Mouse (Mus musculus) CH12.LX (cell line): ENCODE measurements at regions not wholly inside any gene's neighbourhood (a gene's known extent, or its start where the extent isn't known, plus 50 kb on each side); places are given as distances from the start of the nearest gene placed in this dataset.

Experiments
- DNase-seq: peaks from one replicate; pipeline ENCODE4 v3.0.0-alpha.2; 2013; ENCODE audit errors: extremely low read depth
- H3K27ac ChIP-seq: 2 replicates; pipeline ENCODE4 v1.5.1; 2012; ENCODE audit warnings: low read depth, mild to moderate bottlenecking, control low read depth, moderate library complexity; ENCODE audit not compliant: insufficient read depth
- H3K27me3 ChIP-seq: replicated peaks from 2 replicates; pipeline ENCODE3; 2012; ENCODE audit warnings: inconsistent platforms
- H3K36me3 ChIP-seq, 2 experiments: replicated peaks in 1 of 2; 2 replicates each; pipeline versions ENCODE3 to v1.6.1; 2012; ENCODE audit warnings: inconsistent platforms in 1 of 2, low read length in 1 of 2, mild to moderate bottlenecking in 1 of 2, mixed read lengths in 1 of 2, moderate library complexity in 1 of 2; ENCODE audit not compliant: control insufficient read depth in 1 of 2, insufficient read depth in 1 of 2
- H3K4me1 ChIP-seq, 2 experiments: 2 replicates each; pipeline ENCODE4 v1.6.1; 2012; ENCODE audit warnings: inconsistent platforms in 1 of 2, moderate library complexity in 1 of 2; ENCODE audit not compliant: insufficient read depth in 2 of 2, control insufficient read depth in 1 of 2
- H3K4me2 ChIP-seq: 2 replicates; pipeline ENCODE4 v1.6.1; 2012; ENCODE audit warnings: low read depth, mild to moderate bottlenecking, control low read depth; ENCODE audit not compliant: poor library complexity, insufficient read depth, severe bottlenecking
- H3K4me3 ChIP-seq, 3 experiments: fragments of 150-350 bp in 1 of 3; sonication (generic) in 1 of 3; replicated peaks in 1 of 3; 2 replicates each; pipeline versions ENCODE3 to v1.5.1; 2011 to 2012; ENCODE audit warnings: low read depth in 2 of 3, low read length in 2 of 3, mild to moderate bottlenecking in 2 of 3, moderate library complexity in 2 of 3, control low read depth in 1 of 3, improper control_type of control experiment in 1 of 3, inconsistent platforms in 1 of 3, mixed read lengths in 1 of 3; ENCODE audit not compliant: poor library complexity in 1 of 3
- H3K79me2 ChIP-seq: replicated peaks from 2 replicates; pipeline ENCODE4 v1.6.1; 2012; ENCODE audit warnings: mild to moderate bottlenecking, moderate library complexity; ENCODE audit not compliant: control insufficient read depth, poor library complexity, insufficient read depth, severe bottlenecking; ENCODE audit errors: extremely low read depth
- H3K9ac ChIP-seq: 2 replicates; pipeline ENCODE4 v1.6.1; 2012; ENCODE audit warnings: low read depth, mild to moderate bottlenecking, control low read depth, moderate library complexity; ENCODE audit not compliant: insufficient read depth
- H3K9me3 ChIP-seq: replicated peaks from 2 replicates; pipeline ENCODE3; 2012; ENCODE audit warnings: low read length, inconsistent platforms, mixed read lengths
- BHLHE40 ChIP-seq: IDR thresholded peaks from 2 replicates; pipeline ENCODE4 v1.6.1; 2011; ENCODE audit warnings: mild to moderate bottlenecking, low read depth, low read length, improper control_type of control experiment
- CHD1 ChIP-seq: IDR thresholded peaks from 2 replicates; pipeline ENCODE4 v1.6.1; 2012; ENCODE audit warnings: low read depth, low read length, improper control_type of control experiment, inconsistent platforms
- CHD2 ChIP-seq: IDR thresholded peaks from 2 replicates; pipeline ENCODE4 v1.6.1; 2011; ENCODE audit warnings: low read length, improper control_type of control experiment
- E2F4 ChIP-seq: IDR thresholded peaks from 2 replicates; pipeline ENCODE4 v1.6.1; 2011; ENCODE audit warnings: low read depth, low read length, improper control_type of control experiment; ENCODE audit not compliant: insufficient replicate concordance
- EP300 ChIP-seq: IDR thresholded peaks from 2 replicates; pipeline ENCODE4 v1.6.1; 2011; ENCODE audit warnings: low read length, improper control_type of control experiment
- ETS1 ChIP-seq: conservative IDR thresholded peaks from 2 replicates; pipeline ENCODE4 v1.6.1; 2012; ENCODE audit warnings: low read depth, mild to moderate bottlenecking, inconsistent platforms, low read length, improper control_type of control experiment, moderate library complexity
- GABPA ChIP-seq: IDR thresholded peaks from 2 replicates; pipeline ENCODE4 v1.6.1; 2012; ENCODE audit warnings: low read depth, low read length, improper control_type of control experiment, inconsistent platforms; ENCODE audit not compliant: insufficient replicate concordance
- JUND ChIP-seq: conservative IDR thresholded peaks from 2 replicates; pipeline ENCODE4 v1.6.1; 2011; ENCODE audit warnings: low read depth, low read length, improper control_type of control experiment
- KAT2A ChIP-seq: IDR thresholded peaks from 2 replicates; pipeline ENCODE4 v1.6.1; 2012; ENCODE audit warnings: low read length, improper control_type of control experiment, inconsistent platforms; ENCODE audit not compliant: insufficient replicate concordance
- MAFK ChIP-seq: IDR thresholded peaks from 2 replicates; pipeline ENCODE4 v1.6.1; 2011; ENCODE audit warnings: low read length, improper control_type of control experiment; ENCODE audit not compliant: insufficient replicate concordance
- MAZ ChIP-seq: IDR thresholded peaks from 2 replicates; pipeline ENCODE4 v1.6.1; 2012; ENCODE audit warnings: low read depth, mild to moderate bottlenecking, inconsistent platforms, low read length, improper control_type of control experiment, moderate library complexity
- MEF2A ChIP-seq: IDR thresholded peaks from 2 replicates; pipeline ENCODE4 v1.6.1; 2014; ENCODE audit warnings: low read depth, mild to moderate bottlenecking, inconsistent platforms, low read length, improper control_type of control experiment, borderline replicate concordance
- MXI1 ChIP-seq: IDR thresholded peaks from 2 replicates; pipeline ENCODE4 v1.6.1; 2011; ENCODE audit warnings: mild to moderate bottlenecking, low read depth, low read length, improper control_type of control experiment
- MYC ChIP-seq: IDR thresholded peaks from 2 replicates; pipeline ENCODE4 v1.6.1; 2011; ENCODE audit warnings: low read depth, mild to moderate bottlenecking, improper control_type of control experiment, low read length
- NRF1 ChIP-seq: IDR thresholded peaks from 2 replicates; pipeline ENCODE4 v1.6.1; 2014; ENCODE audit warnings: low read depth, mild to moderate bottlenecking, inconsistent platforms, low read length, improper control_type of control experiment, moderate library complexity
- PAX5 ChIP-seq: IDR thresholded peaks from 2 replicates; pipeline ENCODE4 v1.6.1; 2012; ENCODE audit warnings: low read length, inconsistent platforms, mixed read lengths
- POLR2A ChIP-seq: IDR thresholded peaks from 2 replicates; pipeline ENCODE4 v1.6.1; 2011; ENCODE audit warnings: low read depth, mild to moderate bottlenecking, improper control_type of control experiment, low read length
- POLR2AphosphoS2 ChIP-seq: IDR thresholded peaks from 2 replicates; pipeline ENCODE4 v1.6.1; 2011; ENCODE audit warnings: low read depth, low read length, improper control_type of control experiment
- RAD21 ChIP-seq: IDR thresholded peaks from 2 replicates; pipeline ENCODE4 v1.6.1; 2011; ENCODE audit warnings: low read depth, mild to moderate bottlenecking, low read length, improper control_type of control experiment, moderate library complexity
- RCOR1 ChIP-seq: conservative IDR thresholded peaks from 2 replicates; pipeline ENCODE4 v1.6.1; 2012; ENCODE audit warnings: low read depth, mild to moderate bottlenecking, inconsistent platforms, low read length, improper control_type of control experiment
- SIN3A ChIP-seq: IDR thresholded peaks from 2 replicates; pipeline ENCODE4 v1.6.1; 2012; ENCODE audit warnings: low read length, improper control_type of control experiment, inconsistent platforms
- SMC3 ChIP-seq: IDR thresholded peaks from 2 replicates; pipeline ENCODE4 v1.6.1; 2011; ENCODE audit warnings: low read depth, low read length, improper control_type of control experiment
- TBP ChIP-seq: conservative IDR thresholded peaks from 2 replicates; pipeline ENCODE4 v1.6.1; 2011; ENCODE audit warnings: low read depth, low read length, improper control_type of control experiment
- TCF12 ChIP-seq: IDR thresholded peaks from 2 replicates; pipeline ENCODE4 v1.6.1; 2014; ENCODE audit warnings: low read depth, mild to moderate bottlenecking, inconsistent platforms, low read length, improper control_type of control experiment
- USF1 ChIP-seq: IDR thresholded peaks from 2 replicates; pipeline ENCODE4 v1.6.1; 2014; ENCODE audit warnings: low read depth, mild to moderate bottlenecking, inconsistent platforms, low read length, improper control_type of control experiment
- USF2 ChIP-seq: conservative IDR thresholded peaks from 2 replicates; pipeline ENCODE4 v1.6.1; 2011; ENCODE audit warnings: low read depth, low read length, improper control_type of control experiment
- ZC3H11A ChIP-seq: IDR thresholded peaks from 2 replicates; pipeline ENCODE4 v1.6.1; 2012; ENCODE audit warnings: low read depth, mild to moderate bottlenecking, inconsistent platforms, low read length, improper control_type of control experiment
- ZKSCAN1 ChIP-seq: IDR thresholded peaks from 2 replicates; pipeline ENCODE4 v1.6.1; 2012; ENCODE audit warnings: low read depth, inconsistent platforms, low read length, improper control_type of control experiment, borderline replicate concordance
- ZMIZ1 ChIP-seq: IDR thresholded peaks from 2 replicates; pipeline ENCODE4 v1.6.1; 2012; ENCODE audit warnings: low read depth, mild to moderate bottlenecking, inconsistent platforms, low read length, improper control_type of control experiment
- dilution Hi-C: fragments of 300-500 bp; cut with MboI; formaldehyde crosslinking; loops from 2 replicates; pipeline ENCODE4 v1.14.3; 2020; ENCODE audit warnings: low sequenced_read_pairs; ENCODE audit not compliant: extremely low pct_unique_long_range_greater_than_20kb, extremely low pct_ligation_motif_present
- in situ Hi-C: fragments of 300-500 bp; cut with MboI; formaldehyde crosslinking; loops from 3 replicates; pipeline ENCODE4 v1.14.3; 2019; ENCODE audit warnings: low sequenced_read_pairs, low pct_ligation_motif_present, low pct_unique_long_range_greater_than_20kb, mixed read lengths

- dilution Hi-C loops (no loop called here), in situ Hi-C loops (no loop called here)
- Histone ChIP-seq H3K9me3 (no peaks in the 10 kb centered on the region), H3K4me3 (no peak overlapping the region), H3K9ac (no peak overlapping the region), H3K4me1 (no peaks in the 10 kb centered on the region), H3K4me2 (no peak overlapping the region), H3K36me3 (no peaks in the 10 kb centered on the region), H3K27ac (no peak overlapping the region), H3K79me2 (no peaks in the 10 kb centered on the region), H3K27me3 (no peaks in the 10 kb centered on the region)
- TF ChIP-seq ZC3H11A, result no peak
- TF ChIP-seq RAD21, result no peak
- no peak for TF ChIP-seq BHLHE40
- TF ChIP-seq MXI1, result no peak
- no peak for TF ChIP-seq SMC3
- no peak for TF ChIP-seq MEF2A
- no peak for TF ChIP-seq TBP
- no peak for TF ChIP-seq POLR2AphosphoS2
- TF ChIP-seq NRF1, result no peak
- TF ChIP-seq ZKSCAN1, result no peak
- TF ChIP-seq POLR2A, result no peak
- TF ChIP-seq PAX5, result no peak
- TF ChIP-seq TCF12, result no peak
- no peak for TF ChIP-seq USF2
- TF ChIP-seq KAT2A, result no peak
- no peak for TF ChIP-seq CHD1
- TF ChIP-seq USF1, result no peak
- no peak for TF ChIP-seq ETS1
- no peak for DNase-seq
These were observed 426.4 kb downstream of the Ttll7 start for GRCm38 (mm10) chr3:147278602-147279001.

GRCm38 (mm10) chr3:147283724-147284123 lies 431.6 kb downstream of the Ttll7 start:
- no peaks in the 10 kb centered on the region for H3K36me3 ChIP-seq
- dilution Hi-C loops (no loop called here), in situ Hi-C loops (no loop called here)
- H3K9ac ChIP-seq, result no peak overlapping the region
- DNase-seq, result no peak
- H3K9me3 ChIP-seq, result no peaks in the 10 kb centered on the region
- no peak for TF ChIP-seq SIN3A
- TF ChIP-seq BHLHE40, result no peak
- TF ChIP-seq ZMIZ1, result no peak
- no peak for TF ChIP-seq RAD21
- TF ChIP-seq E2F4, result no peak
- no peak for TF ChIP-seq MYC
- no peak for TF ChIP-seq MAFK
- no peak for TF ChIP-seq GABPA
- no peak for TF ChIP-seq PAX5
- TF ChIP-seq TCF12, result no peak
- no peak for TF ChIP-seq CHD1
- no peak for TF ChIP-seq EP300
- TF ChIP-seq ZKSCAN1, result no peak
- TF ChIP-seq RCOR1, result no peak
- TF ChIP-seq CHD2, result no peak
- no peak for TF ChIP-seq MAZ
- TF ChIP-seq JUND, result no peak
- no peak overlapping the region for H3K4me2 ChIP-seq
- H3K4me3 ChIP-seq, result no peak overlapping the region
- no peak overlapping the region for H3K27ac ChIP-seq
- H3K79me2 ChIP-seq, result no peaks in the 10 kb centered on the region
- no peaks in the 10 kb centered on the region for H3K4me1 ChIP-seq
- no peaks in the 10 kb centered on the region for H3K27me3 ChIP-seq
